Mouse (Mus musculus): Measurements from ENCODE around the gene Apol6. TPM values are rescaled to one million over a fixed set of nuclear protein-coding genes. Genes with fewer than 3 reads are reported as not detected.

Apol6 gene
- total and polyA plus RNA-seq, 3 experiments: not detected

- H3K79me2 ChIP-seq (ENCODE audit: control insufficient read depth, insufficient read depth, low read length, poor library complexity): no peaks in the 10 kb centered on the region
- no peak overlapping the region for H3K9ac ChIP-seq (ENCODE audit: control insufficient read depth, low read depth, low read length, poor library complexity, severe bottlenecking)
- H3K4me3 ChIP-seq (ENCODE audit: control insufficient read depth in 1 of 2, insufficient read depth in 1 of 2, low read depth in 2 of 2, low read length in 2 of 2): no peak overlapping the region
- no peaks in the 10 kb centered on the region for H3K27me3 ChIP-seq (ENCODE audit: control insufficient read depth in 1 of 2, insufficient read depth in 2 of 2, low read length in 2 of 2)
- no peak for DNase-seq (ENCODE audit: low read depth, low spot score)
- no peak overlapping the region for H3K27ac ChIP-seq (ENCODE audit: control insufficient read depth, low read depth, low read length)
- H3K4me1 ChIP-seq (ENCODE audit: control insufficient read depth in 1 of 2, insufficient read depth in 2 of 2, low read length in 2 of 2): peaks cover 2 to 17% of the 10 kb centered on the region in 2 experiments; a peak in 3 of 4 replicates
- TF ChIP-seq RAD21 (IDR thresholded peaks at IDR 0.05; ENCODE audit: low read depth, low read length) (no peak), ZMIZ1 (IDR thresholded peaks at IDR 0.05; ENCODE audit: low read depth, low read length) (no peak), UBTF (IDR thresholded peaks at IDR 0.05; ENCODE audit: borderline replicate concordance, insufficient read depth, low read depth, low read length) (no peak), HCFC1 (IDR thresholded peaks at IDR 0.05; ENCODE audit: low read depth, low read length) (no peak)
- no peaks in the 10 kb centered on the region for H3K9me3 ChIP-seq (replicated peaks; ENCODE audit: insufficient read depth, low read length)
- H3K36me3 ChIP-seq (ENCODE audit: control insufficient read depth in 1 of 2, insufficient read depth in 2 of 2, low read length in 2 of 2): peaks cover 0 to 6% of the 10 kb centered on the region in 2 experiments; a peak in 2 of 4 replicates
These were observed 10.2 kb downstream of the Apol6 start for GRCm38 (mm10) chr15:77054611-77055175.

- no peak for TF ChIP-seq HCFC1 (IDR thresholded peaks at IDR 0.05; ENCODE audit: low read depth, low read length)
- TF ChIP-seq JUND (IDR thresholded peaks at IDR 0.05; ENCODE audit: low read depth, low read length): no peak
- TF ChIP-seq RCOR1 (IDR thresholded peaks at IDR 0.05; ENCODE audit: low read depth, low read length): no peak
- TF ChIP-seq GATA1 (IDR thresholded peaks at IDR 0.05; ENCODE audit: low read depth, low read length): 0 out of 2 replicates have a peak, but pooled peaks have one; percentile 12
- DNase-seq (ENCODE audit: low read depth, low spot score): no peak
- H3K9ac ChIP-seq (ENCODE audit: control insufficient read depth, low read depth, low read length, poor library complexity, severe bottlenecking): peak overlapping the region; percentile 44
- no peaks in the 10 kb centered on the region for H3K79me2 ChIP-seq (ENCODE audit: control insufficient read depth, insufficient read depth, low read length, poor library complexity)
- H3K4me3 ChIP-seq (ENCODE audit: control insufficient read depth in 1 of 2, insufficient read depth in 1 of 2, low read depth in 2 of 2, low read length in 2 of 2): peak overlapping the region in 1 of 2 experiments; percentile 1; a peak in 1 of 4 replicates
- no peaks in the 10 kb centered on the region for H3K27me3 ChIP-seq (ENCODE audit: control insufficient read depth in 1 of 2, insufficient read depth in 2 of 2, low read length in 2 of 2)
- peaks cover 0 to 6% of the 10 kb centered on the region in 2 experiments; a peak in 2 of 4 replicates for H3K36me3 ChIP-seq (ENCODE audit: control insufficient read depth in 1 of 2, insufficient read depth in 2 of 2, low read length in 2 of 2)
- H3K9me3 ChIP-seq (replicated peaks; ENCODE audit: insufficient read depth, low read length): no peaks in the 10 kb centered on the region
- no peak overlapping the region for H3K27ac ChIP-seq (ENCODE audit: control insufficient read depth, low read depth, low read length)
- peaks cover 2 to 20% of the 10 kb centered on the region in 2 experiments; a peak in 3 of 4 replicates for H3K4me1 ChIP-seq (ENCODE audit: control insufficient read depth in 1 of 2, insufficient read depth in 2 of 2, low read length in 2 of 2)
These were observed 11.7 kb downstream of the Apol6 start for GRCm38 (mm10) chr15:77056001-77056790.

GRCm38 (mm10) chr15:77056791-77057051 lies 12.2 kb downstream of the Apol6 start:
- H3K27me3 ChIP-seq (ENCODE audit: control insufficient read depth in 1 of 2, insufficient read depth in 2 of 2, low read length in 2 of 2): no peaks in the 10 kb centered on the region
- peaks cover 2 to 20% of the 10 kb centered on the region in 2 experiments; a peak in 3 of 4 replicates for H3K4me1 ChIP-seq (ENCODE audit: control insufficient read depth in 1 of 2, insufficient read depth in 2 of 2, low read length in 2 of 2)
- DNase-seq (ENCODE audit: low read depth, low spot score): peak; percentile 45
- peaks cover 0 to 6% of the 10 kb centered on the region in 2 experiments; a peak in 2 of 4 replicates for H3K36me3 ChIP-seq (ENCODE audit: control insufficient read depth in 1 of 2, insufficient read depth in 2 of 2, low read length in 2 of 2)
- peak overlapping the region; percentile 44 for H3K9ac ChIP-seq (ENCODE audit: control insufficient read depth, low read depth, low read length, poor library complexity, severe bottlenecking)
- peak overlapping the region; percentile 27 for H3K27ac ChIP-seq (ENCODE audit: control insufficient read depth, low read depth, low read length)
- H3K4me3 ChIP-seq (ENCODE audit: control insufficient read depth in 1 of 2, insufficient read depth in 1 of 2, low read depth in 2 of 2, low read length in 2 of 2): peak overlapping the region in 1 of 2 experiments; percentile 18; a peak in 1 of 4 replicates
- TF ChIP-seq POLR2AphosphoS5 (IDR thresholded peaks at IDR 0.05; ENCODE audit: borderline replicate concordance, low read depth, low read length) (no peak), MAZ (IDR thresholded peaks at IDR 0.05; ENCODE audit: low read depth, low read length) (no peak), MAX (IDR thresholded peaks at IDR 0.05; ENCODE audit: low read length) (peak; percentile 42; the same call in 1 of the 2 replicates)
- no peaks in the 10 kb centered on the region for H3K9me3 ChIP-seq (replicated peaks; ENCODE audit: insufficient read depth, low read length)
- H3K79me2 ChIP-seq (ENCODE audit: control insufficient read depth, insufficient read depth, low read length, poor library complexity): no peaks in the 10 kb centered on the region

Measured in MEL (cell line).